Mouse (Mus musculus): Measurements from ENCODE around the gene Psmc3ip.

The Psmc3ip gene

DNA sequence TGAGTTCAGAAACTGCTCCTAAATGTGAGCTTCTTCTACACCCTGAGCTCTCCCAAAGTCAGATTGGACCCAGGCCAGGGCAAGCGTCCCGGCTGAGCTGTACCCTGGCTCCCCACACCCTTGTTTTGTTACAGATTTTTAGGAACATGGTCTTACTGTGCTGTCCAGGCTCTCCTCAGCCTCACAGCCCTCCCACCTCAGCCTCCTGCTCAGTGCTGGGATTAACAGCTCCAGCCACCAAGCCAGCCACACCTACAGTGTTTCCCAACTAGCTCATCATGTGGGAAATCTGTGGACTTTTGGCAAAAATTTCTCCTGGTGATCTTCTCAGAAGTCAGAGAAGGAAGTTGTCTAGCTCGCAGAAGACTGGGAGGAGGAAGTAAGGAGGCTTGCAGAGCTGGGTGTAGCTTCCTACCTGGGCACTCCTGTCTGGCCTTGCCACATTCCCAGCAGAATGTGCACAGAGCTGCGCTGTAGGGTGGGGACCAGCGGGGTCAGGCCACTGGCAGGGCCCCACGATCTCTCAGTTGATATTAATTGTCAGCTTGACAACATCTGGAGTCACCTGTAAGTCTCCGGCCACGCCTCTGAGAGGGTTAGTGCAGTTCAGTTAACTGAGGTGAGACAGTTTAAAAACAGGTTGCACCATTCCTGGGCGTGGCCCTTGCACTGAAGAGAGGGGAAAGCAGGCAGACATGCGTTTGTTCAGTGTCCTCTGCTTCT, 42.3 kb downstream of the Psmc3ip start:
- DNase-seq (ENCODE audit: low read depth, low spot score), result no peak

- no peak for DNase-seq (ENCODE audit: low read depth, low spot score)
Measured at GRCm38 (mm10) chr11:101051617-101052016, 43.6 kb downstream of the Psmc3ip start.

- DNase-seq (ENCODE audit: low read depth, low spot score), result no peak
Measured at GRCm38 (mm10) chr11:101051051-101051493, 44.2 kb downstream of the Psmc3ip start.

DNA sequence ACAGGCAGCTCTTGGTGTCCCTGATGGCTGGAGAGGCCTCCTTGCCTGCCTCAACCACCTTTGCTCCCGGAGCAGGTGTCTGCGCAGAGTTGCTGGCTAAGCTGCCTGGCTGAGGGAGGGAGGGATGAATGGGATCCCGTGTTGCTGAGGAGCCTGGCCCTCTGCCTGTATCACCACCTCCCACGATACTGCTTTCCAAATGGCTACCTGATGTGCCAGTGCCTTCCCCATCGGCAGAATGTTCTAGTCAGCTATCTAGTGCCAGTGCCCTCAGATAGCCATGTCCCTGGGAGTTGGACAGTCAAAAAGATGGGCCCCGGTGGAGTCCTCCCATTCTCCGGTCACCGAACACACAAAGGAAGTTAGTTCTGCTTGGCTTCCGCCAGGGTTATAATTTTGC, 44.9 kb downstream of the Psmc3ip start:
- DNase-seq (ENCODE audit: low read depth, low spot score), result no peak

GRCm38 (mm10) chr11:101047502-101047901, 47.7 kb downstream of the Psmc3ip start:
- no peak for DNase-seq (ENCODE audit: low read depth, low spot score)

- no peak for DNase-seq (ENCODE audit: low read depth, low spot score)
Measured at GRCm38 (mm10) chr11:101046440-101046839, 48.8 kb downstream of the Psmc3ip start.

- no peak for DNase-seq (ENCODE audit: low read depth, low spot score)
Measured at GRCm38 (mm10) chr11:101045826-101046225, 49.4 kb downstream of the Psmc3ip start.

Measured in 3T3-L1 (cell line).